Mouse (Mus musculus) ovary, postnatal 10 days (tissue): ENCODE data around the gene Sprr2k.
"Not testable (repeated sequence)": the region's sequence is repeated elsewhere in the genome, so short reads cannot be mapped to it uniquely, and the experiment has no call there.

Experiments used
- DNase-seq: peaks from one replicate; pipeline ENCODE4 v3.0.0; 2022; ENCODE audit warnings: low spot score

The Sprr2k gene

DNA sequence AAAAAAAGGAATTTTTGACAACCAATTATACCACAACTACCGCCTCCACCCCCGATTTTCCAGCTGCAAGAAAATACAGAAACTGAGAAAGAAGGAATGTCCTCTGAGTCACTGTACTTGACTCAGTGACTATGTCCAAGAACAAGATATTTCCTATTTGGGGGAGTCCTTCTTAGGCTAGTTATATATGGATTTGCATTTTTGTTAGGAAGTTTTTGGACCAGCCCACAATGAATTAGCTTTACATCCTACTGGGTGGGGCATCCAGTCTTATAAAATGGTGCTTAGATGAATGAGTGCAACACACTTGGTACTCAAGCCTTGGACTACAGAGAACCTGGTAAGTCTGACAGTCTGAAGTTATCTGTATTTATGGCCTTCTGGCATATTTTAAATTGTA lies at the start of gene Sprr2k:
TSS of gene Sprr2k (plus strand) at position 301 of the 400 bp plus-strand sequence.
- no peak for DNase-seq

DNA sequence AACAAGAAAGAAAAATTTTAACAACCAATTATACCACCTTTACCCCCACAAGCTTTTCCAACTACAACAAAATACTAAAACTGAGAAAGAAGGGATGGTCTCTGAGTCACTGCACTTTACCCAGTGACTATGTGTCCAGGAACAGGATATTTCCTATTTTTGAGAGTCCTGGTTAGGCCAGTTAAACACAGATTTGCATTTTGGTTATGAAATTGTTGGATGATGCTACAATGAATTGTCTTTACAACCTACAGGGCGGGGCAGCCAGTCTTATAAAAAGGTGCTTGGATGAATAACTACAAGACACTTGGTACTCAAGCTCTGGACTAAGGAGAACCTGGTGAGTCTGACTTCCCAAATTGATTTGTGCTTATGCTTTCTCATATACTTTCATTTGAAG lies 47.0 kb upstream of the Sprr2k start, which contains the start of gene Sprr2h:
TSS of gene Sprr2h (plus strand) at position 301 of the 400 bp plus-strand sequence.
- no peak for DNase-seq

DNA sequence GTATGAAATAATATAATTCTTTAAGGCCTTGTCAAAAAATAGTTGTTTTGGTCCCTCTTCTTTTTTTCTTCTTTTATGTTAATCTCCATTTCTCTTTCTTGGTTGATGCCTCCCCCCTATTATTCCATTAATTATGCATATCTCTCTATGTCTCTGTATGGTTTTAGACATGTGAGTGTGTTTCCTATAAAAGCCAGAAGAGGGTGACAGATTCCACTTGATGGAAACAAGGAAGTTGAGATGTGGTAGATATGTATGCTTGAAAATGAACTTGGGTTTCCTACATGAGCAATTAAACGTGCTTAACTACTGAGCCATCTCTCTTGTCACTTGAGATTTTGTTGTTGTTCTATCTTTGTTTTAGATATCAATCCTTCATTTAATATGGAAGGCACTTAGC lies 38.1 kb upstream of the Sprr2k start:
- no peak for DNase-seq

DNA sequence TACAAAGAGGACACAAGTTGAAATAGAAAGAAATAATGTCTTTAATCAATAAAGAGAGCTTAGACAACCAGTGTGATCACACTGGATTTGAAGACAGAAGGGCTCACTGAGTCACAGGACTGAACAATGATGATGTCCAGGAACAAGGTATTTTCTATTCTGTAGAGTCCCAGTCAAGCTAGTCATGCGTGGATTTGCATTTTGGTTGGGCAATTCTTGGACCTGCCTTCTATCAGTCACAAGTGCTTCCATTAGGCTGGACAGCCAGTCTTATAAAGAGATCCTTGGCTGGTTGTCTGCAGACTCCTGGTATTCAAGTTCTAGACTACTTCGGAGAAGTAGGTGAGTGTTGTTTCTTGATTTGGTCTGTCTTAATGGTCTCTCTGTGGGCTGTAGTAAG lies 24.7 kb upstream of the Sprr2k start, which contains the start of gene Sprr2i:
TSS of gene Sprr2i (plus strand) at position 301 of the 400 bp plus-strand sequence.
- DNase-seq, result no peak

DNA sequence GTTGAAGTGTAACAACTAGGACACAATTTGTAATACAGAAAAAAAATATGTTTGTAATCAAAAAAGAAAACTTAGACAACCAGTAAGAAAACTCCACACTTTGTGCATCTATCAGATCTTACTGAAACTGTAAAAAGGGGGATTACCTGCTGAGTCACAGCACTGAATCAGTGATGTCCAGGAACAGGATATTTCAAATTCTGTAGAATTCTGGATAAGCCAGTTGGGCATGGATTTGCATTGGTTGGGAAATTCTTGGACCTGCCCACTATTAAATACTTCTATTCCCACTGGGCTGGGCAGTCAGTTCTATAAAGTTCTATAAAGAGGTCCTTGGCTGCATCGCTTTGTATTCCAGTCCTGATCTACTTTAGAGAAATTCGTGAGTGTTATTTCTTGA lies 14.6 kb upstream of the Sprr2k start, which contains the start of gene Sprr2j-ps:
TSS of gene Sprr2j-ps (plus strand) at position 301 of the 400 bp plus-strand sequence.
- DNase-seq, result no peak

DNA sequence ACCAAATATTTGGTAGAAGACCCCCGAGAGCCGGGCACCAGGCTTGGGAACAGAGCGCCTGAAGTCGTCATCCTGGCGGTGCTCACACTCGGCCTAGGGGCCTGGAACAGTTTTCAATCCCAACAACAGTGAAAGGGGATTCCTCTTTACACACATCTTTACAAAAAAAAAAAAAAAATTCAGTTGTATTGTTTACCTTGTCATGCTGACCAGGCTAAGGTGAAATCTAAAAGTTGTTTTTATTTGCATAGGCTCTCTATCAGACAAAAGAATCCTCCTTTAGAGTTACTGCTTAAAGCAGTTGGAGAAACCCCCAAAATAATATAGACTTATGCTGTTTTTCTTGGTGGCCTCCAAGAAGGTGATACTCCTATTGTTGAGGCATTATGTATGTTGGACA lies 3.1 kb upstream of the Sprr2k start, which contains the start of gene Gm9774:
TSS of gene Gm9774 (minus strand) at position 101 of the 400 bp plus-strand sequence.
- no peak for DNase-seq

DNA sequence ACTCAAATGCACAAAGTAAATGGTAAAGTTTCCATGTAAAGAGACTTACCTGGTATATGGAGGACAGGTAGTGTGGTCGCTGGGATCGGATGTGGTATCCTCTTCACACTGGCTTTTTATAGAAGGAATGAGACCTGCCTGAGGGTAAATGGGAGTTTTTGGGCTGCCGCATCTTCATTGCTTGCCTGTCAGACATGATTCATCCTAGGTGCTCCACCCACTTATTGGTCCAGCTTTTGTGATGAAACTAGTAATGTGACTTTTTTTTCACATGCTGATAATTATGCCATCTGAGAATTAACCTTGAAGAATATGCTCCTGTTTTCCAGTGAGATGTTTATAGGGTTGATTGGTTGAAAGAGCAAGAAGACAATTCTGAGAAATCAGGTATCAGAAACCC lies 6.3 kb downstream of the Sprr2k start, which contains the start of gene Sprr1b:
TSS of gene Sprr1b (minus strand) at position 101 of the 400 bp plus-strand sequence.
- DNase-seq, result no peak

DNA sequence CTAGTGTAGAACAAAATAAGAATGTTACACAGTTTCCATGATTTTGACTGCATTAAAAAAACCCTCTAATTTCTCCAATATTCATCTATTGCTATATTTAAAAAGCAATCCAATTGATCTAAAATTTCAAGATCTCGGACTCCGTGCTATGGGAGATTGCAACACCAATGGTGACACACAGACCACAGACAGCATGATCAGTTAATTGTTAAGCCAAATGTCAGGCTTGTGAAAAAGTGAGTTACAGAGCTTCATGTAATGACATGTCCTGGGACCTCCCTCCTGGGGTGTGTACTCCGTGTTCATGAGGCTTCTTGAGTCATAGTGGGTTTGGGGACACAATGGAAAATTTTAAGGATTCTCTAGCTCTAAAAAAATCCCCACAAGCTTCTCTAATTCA lies 7.8 kb downstream of the Sprr2k start:
- DNase-seq, result no peak

DNA sequence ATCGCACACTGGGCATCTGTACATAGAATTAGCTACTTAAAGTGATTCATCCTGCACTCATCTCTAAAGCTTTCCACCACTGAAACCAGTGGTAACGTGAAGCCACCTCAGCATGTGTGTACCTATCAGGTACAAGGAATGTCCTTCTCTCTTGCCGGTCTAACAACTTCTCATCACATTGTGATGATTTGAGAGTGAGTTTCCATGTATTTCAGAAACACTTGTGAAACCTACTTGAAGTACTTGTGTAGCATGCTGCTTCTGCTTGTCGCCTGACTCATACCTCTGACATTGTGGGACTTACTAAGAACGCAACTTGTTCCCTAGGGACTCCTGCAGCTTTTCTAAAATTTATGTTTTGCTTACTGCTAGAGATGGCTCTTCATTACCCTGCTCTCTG lies 22.8 kb downstream of the Sprr2k start:
- DNase-seq, result no peak

DNA sequence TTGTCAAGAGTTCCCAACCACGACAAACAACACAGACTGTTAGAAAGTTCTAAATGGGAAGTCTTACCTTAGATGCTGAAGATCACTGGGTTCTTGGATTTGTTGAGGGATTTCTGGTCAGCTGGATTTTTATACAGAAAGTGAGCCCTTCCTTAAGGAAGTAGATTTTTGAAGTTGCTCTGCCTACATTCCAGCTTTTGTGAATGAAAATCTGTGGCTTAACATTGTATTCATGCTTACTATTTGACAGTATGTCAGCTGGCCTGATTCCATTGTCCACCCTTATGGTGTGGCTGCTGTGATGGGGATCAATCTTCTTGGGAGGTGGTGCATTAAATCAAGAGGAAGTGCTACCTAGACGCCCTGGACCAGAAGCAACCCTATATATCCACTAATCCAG lies 26.2 kb downstream of the Sprr2k start, which contains the start of gene Sprr3:
TSS of gene Sprr3 (minus strand) at position 101 of the 400 bp plus-strand sequence.
- DNase-seq, result no peak

DNA sequence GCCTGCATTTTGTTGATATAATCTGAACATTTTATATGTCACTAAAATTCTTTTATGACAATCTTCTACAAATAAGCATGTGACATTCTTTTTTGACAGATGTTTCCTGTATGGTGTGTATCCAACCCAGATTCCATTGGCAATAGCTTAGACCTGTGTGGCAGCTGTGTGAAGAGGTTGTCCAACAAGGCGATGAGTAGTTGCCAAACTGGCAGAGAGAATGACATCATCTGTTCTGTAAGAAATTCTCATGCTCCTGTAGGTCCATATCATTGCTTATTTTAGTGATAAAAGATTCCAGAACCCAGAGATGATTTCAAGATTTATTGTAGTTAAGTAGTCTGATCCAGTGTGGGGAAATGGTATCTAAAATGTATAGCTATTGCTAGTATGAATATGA lies 34.2 kb downstream of the Sprr2k start:
- no peak for DNase-seq

DNA sequence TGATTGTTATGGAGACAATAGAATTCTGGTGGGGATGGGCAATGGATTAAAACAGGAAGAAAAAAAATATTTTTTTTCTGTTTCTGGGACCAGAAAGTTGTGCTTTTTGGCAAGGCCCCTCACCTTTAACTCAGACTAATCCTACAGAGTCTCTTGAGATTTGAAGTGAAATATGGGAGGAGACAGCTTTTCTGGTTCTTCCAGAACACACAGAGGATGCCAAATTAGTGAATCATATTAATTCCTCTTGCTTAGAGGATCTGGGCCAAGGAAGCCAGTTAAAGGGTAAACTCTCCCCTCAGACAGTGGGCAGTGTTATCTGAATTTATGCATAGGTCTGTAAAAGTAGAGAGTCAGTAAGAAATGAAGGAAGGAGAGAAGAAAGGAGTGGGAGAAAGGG lies 35.0 kb downstream of the Sprr2k start:
- DNase-seq, result no peak

DNA sequence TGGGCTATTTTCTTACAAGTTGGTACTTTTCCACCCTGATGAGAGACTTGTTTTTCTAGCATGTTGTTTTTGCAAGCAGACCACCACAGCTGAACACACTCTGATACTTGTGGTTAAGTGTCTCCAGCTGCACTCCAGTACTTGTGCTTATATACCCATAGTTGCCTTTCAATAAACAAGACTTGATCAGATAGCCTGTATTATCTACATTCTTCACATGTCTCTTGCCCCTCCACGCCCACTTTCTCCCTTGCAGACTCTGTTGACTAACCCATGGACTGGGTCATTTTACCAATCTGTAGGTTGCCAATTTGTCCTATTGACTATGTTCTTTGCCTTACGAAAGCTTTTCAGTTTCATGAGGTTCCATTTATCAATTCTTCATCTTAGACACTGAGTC lies 37.7 kb downstream of the Sprr2k start:
- DNase-seq, result no peak

DNA sequence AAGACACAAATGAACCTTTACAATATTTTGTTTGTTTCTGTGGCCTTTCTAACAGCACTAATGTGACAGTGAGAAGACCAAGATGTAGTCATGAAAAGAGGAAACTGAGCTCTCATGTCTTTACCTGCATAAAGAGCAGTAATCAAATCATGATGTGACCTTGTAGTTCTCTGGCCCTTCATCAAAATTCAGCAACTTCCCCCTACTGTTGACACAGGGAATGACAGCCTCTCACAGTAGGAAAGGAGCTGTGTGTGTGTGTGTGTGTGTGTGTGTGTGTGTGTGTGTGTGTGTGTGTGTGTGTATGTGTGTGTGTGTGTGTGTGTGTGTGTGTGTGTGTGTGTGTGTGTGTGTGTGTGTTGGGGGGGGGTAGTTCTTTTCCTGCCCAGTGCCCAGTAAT lies 48.9 kb downstream of the Sprr2k start:
- not testable (repeated sequence) for DNase-seq
